Mouse (Mus musculus) embryonic facial prominence, embryonic 12.5 days (tissue): ENCODE data around the gene Creb3l4. TPM values are rescaled to one million over a fixed set of nuclear protein-coding genes. Genes with fewer than 3 reads are reported as not detected.
A peak's percentile ranks its signal among the peaks of the same experiment; 100 is the strongest.

Experiments used
- ATAC-seq: fragments of 200-750 bp; cut with Nextera tagmentation; 2 replicates; pipeline ENCODE4 v1.8.0; 2017; ENCODE audit not compliant: insufficient number of reproducible peaks, insufficient read depth, low FRiP score, low TSS enrichment
- H3K27ac ChIP-seq: fragments of 300-500 bp; sonication (generic); 2 replicates; pipeline ENCODE4 v1.5.1; 2016; ENCODE audit warnings: mild to moderate bottlenecking
- H3K27me3 ChIP-seq: fragments of 300-500 bp; sonication (generic); 2 replicates; pipeline ENCODE4 v1.6.1; 2016; ENCODE audit warnings: mild to moderate bottlenecking, moderate library complexity
- H3K36me3 ChIP-seq: fragments of 300-500 bp; sonication (generic); 2 replicates; pipeline ENCODE4 v1.6.1; 2016; ENCODE audit warnings: mild to moderate bottlenecking
- H3K4me1 ChIP-seq: fragments of 300-500 bp; sonication (generic); 2 replicates; pipeline ENCODE4 v1.6.1; 2016
- H3K4me2 ChIP-seq: fragments of 300-500 bp; sonication (generic); replicated peaks from 2 replicates; pipeline ENCODE4 v1.6.1; 2016; ENCODE audit warnings: mild to moderate bottlenecking, moderate library complexity
- H3K4me3 ChIP-seq: fragments of 300-500 bp; sonication (generic); 2 replicates; pipeline ENCODE4 v1.5.1; 2016; ENCODE audit warnings: mild to moderate bottlenecking
- H3K9ac ChIP-seq: fragments of 300-500 bp; sonication (generic); 2 replicates; pipeline ENCODE4 v1.6.1; 2016; ENCODE audit warnings: mild to moderate bottlenecking, moderate library complexity
- H3K9me3 ChIP-seq: fragments of 300-500 bp; sonication (generic); 2 replicates; pipeline ENCODE4 v1.6.1; 2016; ENCODE audit warnings: mild to moderate bottlenecking, moderate library complexity
- WGBS: fragments of 180-500 bp; shearing (Covaris S2); methylation state at CpG from one replicate; pipeline ENCODE4 v1.1.7; 2016; 5-methylcytosine and 5-hydroxymethylcytosine counted together
- polyA plus RNA-seq: library from polyadenylated mRNA; unstranded; fragments of >200 nt; fragmentation: Nextera tagmentation; extraction: Ambion mirVana; gene quantifications from 2 replicates; pipeline ENCODE4 v1.2.1, GENCODE M21; 2016

Gene Creb3l4
- polyA plus RNA-seq, 1 experiment from 2014 or later, result 8.5 TPM

- Histone ChIP-seq H3K9ac (peak overlapping the region; percentile 80), H3K9me3 (no peaks in the 10 kb centered on the region), H3K27me3 (no peaks in the 10 kb centered on the region), H3K4me3 (peak overlapping the region; percentile 78), H3K36me3 (peaks cover 16% of the 10 kb centered on the region), H3K4me1 (peaks cover 20% of the 10 kb centered on the region), H3K4me2 (peak overlapping the region; percentile 84), H3K27ac (peak overlapping the region; percentile 92)
- 6% methylated on average over 10 of the region's 10 CpGs for WGBS
- no peak for ATAC-seq
These were observed 5.4 kb upstream of the Creb3l4 start for GRCm38 (mm10) chr3:90248746-90249100.

GRCm38 (mm10) chr3:90247960-90248745, 4.8 kb upstream of the Creb3l4 start, which contains the start of gene Slc39a1:
TSS of gene Slc39a1 (plus strand) at chr3:90248172.
- H3K4me2 ChIP-seq, result peak within 1 kb of the TSS; percentile 84
- WGBS, result under 1% methylated on average over 39 of the region's 44 CpGs
- H3K9ac ChIP-seq, result peak within 1 kb of the TSS; percentile 80
- peak; percentile 92 for ATAC-seq
- H3K4me1 ChIP-seq, result peaks cover 23% of the 10 kb centered on the region
- no peaks in the 10 kb centered on the region for H3K27me3 ChIP-seq
- H3K4me3 ChIP-seq, result peak within 1 kb of the TSS; percentile 78
- H3K36me3 ChIP-seq, result peaks cover 16% of the 10 kb centered on the region
- H3K27ac ChIP-seq, result peak within 1 kb of the TSS; percentile 92
- no peaks in the 10 kb centered on the region for H3K9me3 ChIP-seq

- H3K36me3 ChIP-seq, result peaks cover 16% of the 10 kb centered on the region
- H3K9me3 ChIP-seq, result no peaks in the 10 kb centered on the region
- peak overlapping the region; percentile 80 for H3K9ac ChIP-seq
- peak overlapping the region; percentile 84 for H3K4me2 ChIP-seq
- no peaks in the 10 kb centered on the region for H3K27me3 ChIP-seq
- WGBS, result 0% methylated on average over 3 of the region's 3 CpGs
- no peak for ATAC-seq
- peaks cover 28% of the 10 kb centered on the region for H3K4me1 ChIP-seq
- H3K27ac ChIP-seq, result peak overlapping the region; percentile 92
- H3K4me3 ChIP-seq, result peak overlapping the region; percentile 78
These were observed 4.3 kb upstream of the Creb3l4 start for GRCm38 (mm10) chr3:90247630-90247959.

- 65% methylated on average over 2 of the region's 2 CpGs for WGBS
- Histone ChIP-seq H3K27ac (no peak overlapping the region), H3K4me3 (no peak overlapping the region), H3K4me2 (no peak overlapping the region), H3K27me3 (no peaks in the 10 kb centered on the region), H3K9ac (no peak overlapping the region), H3K4me1 (peaks cover 30% of the 10 kb centered on the region), H3K36me3 (0 out of 2 replicates have a peak, but pooled peaks cover 3% of the 10 kb centered on the region), H3K9me3 (no peaks in the 10 kb centered on the region)
- ATAC-seq, result no peak
These were observed 2.1 kb upstream of the Creb3l4 start for GRCm38 (mm10) chr3:90245406-90245805.

- Histone ChIP-seq H3K36me3 (no peaks in the 10 kb centered on the region), H3K27ac (no peak overlapping the region), H3K9me3 (no peaks in the 10 kb centered on the region), H3K9ac (no peak overlapping the region), H3K27me3 (no peaks in the 10 kb centered on the region), H3K4me2 (peak overlapping the region; percentile 64; the same call in 1 of the 2 replicates), H3K4me1 (peaks cover 16% of the 10 kb centered on the region; the same call in 1 of the 2 replicates), H3K4me3 (no peak overlapping the region)
- ATAC-seq, result no peak
- WGBS, result 85% methylated on average over 10 of the region's 10 CpGs
These were observed 1.5 kb downstream of the Creb3l4 start for GRCm38 (mm10) chr3:90241669-90242358.

- Histone ChIP-seq H3K27me3 (no peaks in the 10 kb centered on the region), H3K9me3 (no peaks in the 10 kb centered on the region), H3K27ac (no peak overlapping the region), H3K4me1 (peaks cover 16% of the 10 kb centered on the region; the same call in 1 of the 2 replicates), H3K4me3 (no peak overlapping the region), H3K9ac (no peak overlapping the region), H3K4me2 (no peak overlapping the region), H3K36me3 (no peaks in the 10 kb centered on the region)
- ATAC-seq, result no peak
- 78% methylated on average over 2 of the region's 2 CpGs for WGBS
These were observed 2.1 kb downstream of the Creb3l4 start for GRCm38 (mm10) chr3:90241251-90241650.

GRCm38 (mm10) chr3:90231507-90232333, 11.6 kb downstream of the Creb3l4 start, which contains the start of gene Jtb:
TSS of gene Jtb (plus strand) at chr3:90231597.
- Histone ChIP-seq H3K9ac (peak within 1 kb of the TSS; percentile 72), H3K36me3 (peaks cover 16% of the 10 kb centered on the region), H3K9me3 (no peaks in the 10 kb centered on the region), H3K27me3 (no peaks in the 10 kb centered on the region), H3K27ac (peak within 1 kb of the TSS; percentile 87), H3K4me3 (peak within 1 kb of the TSS; percentile 71), H3K4me1 (peaks cover 5% of the 10 kb centered on the region), H3K4me2 (peak within 1 kb of the TSS; percentile 80)
- WGBS, result under 1% methylated on average over 61 of the region's 61 CpGs
- ATAC-seq, result peak; percentile 97

GRCm38 (mm10) chr3:90231075-90231474, 12.2 kb downstream of the Creb3l4 start:
- 17% methylated on average over 8 of the region's 8 CpGs for WGBS
- Histone ChIP-seq H3K36me3 (peaks cover 19% of the 10 kb centered on the region), H3K4me1 (peaks cover 5% of the 10 kb centered on the region), H3K27ac (peak overlapping the region; percentile 87; the same call in 1 of the 2 replicates), H3K4me3 (peak overlapping the region; percentile 71), H3K9ac (peak overlapping the region; percentile 72; the same call in 1 of the 2 replicates), H3K9me3 (no peaks in the 10 kb centered on the region), H3K27me3 (no peaks in the 10 kb centered on the region), H3K4me2 (peak overlapping the region; percentile 80)
- no peak for ATAC-seq

GRCm38 (mm10) chr3:90224331-90224730, 19.0 kb downstream of the Creb3l4 start:
- no peak for ATAC-seq
- no peak overlapping the region for H3K4me2 ChIP-seq
- WGBS, result 86% methylated on average over 10 of the region's 10 CpGs
- H3K9me3 ChIP-seq, result no peaks in the 10 kb centered on the region
- H3K36me3 ChIP-seq, result peaks cover 26% of the 10 kb centered on the region
- H3K4me1 ChIP-seq, result peaks cover 12% of the 10 kb centered on the region
- no peak overlapping the region for H3K27ac ChIP-seq
- H3K27me3 ChIP-seq, result no peaks in the 10 kb centered on the region
- no peak overlapping the region for H3K9ac ChIP-seq
- no peak overlapping the region for H3K4me3 ChIP-seq

GRCm38 (mm10) chr3:90222941-90223340, 20.4 kb downstream of the Creb3l4 start:
- ATAC-seq, result no peak
- H3K27ac ChIP-seq, result no peak overlapping the region
- peaks cover 26% of the 10 kb centered on the region for H3K36me3 ChIP-seq
- no peak overlapping the region for H3K9ac ChIP-seq
- peaks cover 12% of the 10 kb centered on the region for H3K4me1 ChIP-seq
- no peaks in the 10 kb centered on the region for H3K9me3 ChIP-seq
- 80% methylated on average over 3 of the region's 3 CpGs for WGBS
- no peaks in the 10 kb centered on the region for H3K27me3 ChIP-seq
- no peak overlapping the region for H3K4me3 ChIP-seq
- H3K4me2 ChIP-seq, result no peak overlapping the region

GRCm38 (mm10) chr3:90222455-90222854, 20.9 kb downstream of the Creb3l4 start:
- no peak for ATAC-seq
- 91% methylated on average over 4 of the region's 4 CpGs for WGBS
- Histone ChIP-seq H3K9me3 (no peaks in the 10 kb centered on the region), H3K4me1 (peaks cover 12% of the 10 kb centered on the region), H3K9ac (no peak overlapping the region), H3K27me3 (no peaks in the 10 kb centered on the region), H3K27ac (no peak overlapping the region), H3K4me3 (no peak overlapping the region), H3K36me3 (peaks cover 26% of the 10 kb centered on the region), H3K4me2 (no peak overlapping the region)
